Mouse (Mus musculus) heart, postnatal 0 days (tissue): ENCODE measurements around the gene D17Wsu92e. TPM values are rescaled to one million over a fixed set of nuclear protein-coding genes. Genes with fewer than 3 reads are reported as not detected.
A peak's percentile ranks its signal among the peaks of the same experiment; 100 is the strongest.

Source experiments
- ATAC-seq: fragments of 200-750 bp; cut with Nextera tagmentation; 2 replicates; pipeline ENCODE4 v1.8.0; 2017; ENCODE audit warnings: low read depth, moderate number of reproducible peaks, moderate library complexity; ENCODE audit not compliant: insufficient read depth
- DNase-seq: peaks from one replicate; pipeline ENCODE4 v3.0.0-alpha.2; 2016; ENCODE audit warnings: low spot score
- H3K27ac ChIP-seq: fragments of 300-500 bp; sonication (generic); 2 replicates; pipeline ENCODE4 v1.5.1; 2014; ENCODE audit warnings: low read depth, mild to moderate bottlenecking
- H3K27me3 ChIP-seq: fragments of 300-500 bp; sonication (generic); 2 replicates; pipeline ENCODE4 v1.6.1; 2014; ENCODE audit warnings: low read length, mixed read lengths; ENCODE audit not compliant: control insufficient read depth, insufficient read depth
- H3K36me3 ChIP-seq: fragments of 300-500 bp; sonication (generic); replicated peaks from 2 replicates; pipeline ENCODE4 v1.6.1; 2014; ENCODE audit warnings: low read length, mixed read lengths; ENCODE audit not compliant: control insufficient read depth, insufficient read depth
- H3K4me1 ChIP-seq: fragments of 300-500 bp; sonication (generic); 2 replicates; pipeline ENCODE4 v1.6.1; 2014; ENCODE audit warnings: antibody characterized with exemption; ENCODE audit not compliant: control insufficient read depth, insufficient read depth
- H3K4me2 ChIP-seq: fragments of 300-500 bp; sonication (generic); 2 replicates; pipeline ENCODE4 v1.6.1; 2014; ENCODE audit warnings: low read depth, mild to moderate bottlenecking, low read length, moderate library complexity
- H3K4me3 ChIP-seq: fragments of 300-500 bp; sonication (generic); 2 replicates; pipeline ENCODE4 v1.5.1; 2014; ENCODE audit warnings: low read depth, low read length
- H3K9ac ChIP-seq: fragments of 300-500 bp; sonication (generic); replicated peaks from 2 replicates; pipeline ENCODE4 v1.6.1; 2014; ENCODE audit warnings: low read depth, low read length, mixed read lengths
- H3K9me3 ChIP-seq: fragments of 300-500 bp; sonication (generic); replicated peaks from 2 replicates; pipeline ENCODE4 v1.6.1; 2016; ENCODE audit warnings: low read length; ENCODE audit not compliant: control insufficient read depth
- CTCF ChIP-seq: IDR thresholded peaks from 2 replicates; pipeline ENCODE4 v1.5.1; 2016; ENCODE audit warnings: antibody characterized with exemption, control low read depth, low read depth
- EP300 ChIP-seq: IDR thresholded peaks from 2 replicates; pipeline ENCODE4 v1.6.1; 2016; ENCODE audit warnings: antibody characterized with exemption, low read depth
- WGBS: fragments of 180-500 bp; shearing (Covaris S2); extraction: QIAGEN DNeasy Blood & Tissue Kit; methylation state at CpG from one replicate; pipeline ENCODE4 v1.1.7; 2014; 5-methylcytosine and 5-hydroxymethylcytosine counted together
- polyA plus RNA-seq: library from polyadenylated mRNA; unstranded; fragments of >200 nt; fragmentation: Nextera tagmentation; extraction: Ambion mirVana; gene quantifications from 2 replicates; pipeline ENCODE4 v1.2.1, GENCODE M21; 2015
- total RNA-seq: library from RNA; depleted of rRNA; stranded (reverse); fragments of >200 nt; gene quantifications from 2 replicates; pipeline ENCODE4 v1.2.3, GENCODE M21; 2014; ENCODE audit warnings: low replicate concordance

The D17Wsu92e gene
- total and polyA plus RNA-seq, 2 experiments from 2014 or later: 15.0 to 80.6 TPM

- H3K4me3 ChIP-seq: no peak overlapping the region
- H3K4me2 ChIP-seq: no peak overlapping the region
- DNase-seq (no peak), ATAC-seq (no peak)
- H3K27me3 ChIP-seq: peaks cover 27% of the 10 kb centered on the region
- H3K27ac ChIP-seq: no peak overlapping the region
- H3K36me3 ChIP-seq: no peaks in the 10 kb centered on the region
- no peak overlapping the region for H3K9ac ChIP-seq
- TF ChIP-seq EP300 (no peak), CTCF (no peak)
- H3K4me1 ChIP-seq: peaks cover 4% of the 10 kb centered on the region; the same call in 1 of the 2 replicates
- no peaks in the 10 kb centered on the region for H3K9me3 ChIP-seq
- WGBS: 69% methylated on average over 14 of the region's 14 CpGs
Measured at GRCm38 (mm10) chr17:27719663-27720062, 100.8 kb downstream of the D17Wsu92e start.

- Histone ChIP-seq H3K4me3 (no peak overlapping the region), H3K9me3 (no peaks in the 10 kb centered on the region), H3K27me3 (peaks cover 25% of the 10 kb centered on the region), H3K27ac (no peak overlapping the region), H3K4me1 (peaks cover 4% of the 10 kb centered on the region; the same call in 1 of the 2 replicates), H3K9ac (no peak overlapping the region), H3K4me2 (no peak overlapping the region), H3K36me3 (no peaks in the 10 kb centered on the region)
- no peak for DNase-seq
- 54% methylated on average over 5 of the region's 5 CpGs for WGBS
- ATAC-seq: no peak
- TF ChIP-seq CTCF (0 out of 2 replicates have a peak, but pooled peaks have one; percentile 14), EP300 (no peak)
Measured at GRCm38 (mm10) chr17:27718250-27718649, 102.2 kb downstream of the D17Wsu92e start.

GRCm38 (mm10) chr17:27716804-27717203, 103.6 kb downstream of the D17Wsu92e start:
- Histone ChIP-seq H3K9me3 (no peaks in the 10 kb centered on the region), H3K9ac (no peak overlapping the region), H3K36me3 (no peaks in the 10 kb centered on the region), H3K27ac (no peak overlapping the region), H3K4me1 (peaks cover 4% of the 10 kb centered on the region; the same call in 1 of the 2 replicates), H3K4me3 (peak overlapping the region; percentile 23), H3K4me2 (peak overlapping the region; percentile 42), H3K27me3 (peaks cover 25% of the 10 kb centered on the region)
- DNase-seq (no peak), ATAC-seq (no peak)
- TF ChIP-seq CTCF (no peak), EP300 (no peak)
- 7% methylated on average over 16 of the region's 16 CpGs for WGBS

- H3K27me3 ChIP-seq: peaks cover 18% of the 10 kb centered on the region
- H3K9me3 ChIP-seq: no peaks in the 10 kb centered on the region
- no peak overlapping the region for H3K4me2 ChIP-seq
- H3K36me3 ChIP-seq: no peaks in the 10 kb centered on the region
- 81% methylated on average over 1 of the region's 1 CpGs for WGBS
- no peak for TF ChIP-seq CTCF
- no peak for TF ChIP-seq EP300
- H3K4me3 ChIP-seq: no peak overlapping the region
- ATAC-seq (no peak), DNase-seq (no peak)
- peaks cover 10% of the 10 kb centered on the region; the same call in 1 of the 2 replicates for H3K4me1 ChIP-seq
- no peak overlapping the region for H3K9ac ChIP-seq
- no peak overlapping the region for H3K27ac ChIP-seq
Measured at GRCm38 (mm10) chr17:27712832-27713231, 107.6 kb downstream of the D17Wsu92e start.

GRCm38 (mm10) chr17:27709650-27710049, 110.8 kb downstream of the D17Wsu92e start:
- WGBS: 83% methylated on average over 5 of the region's 5 CpGs
- TF ChIP-seq EP300 (no peak), CTCF (no peak)
- H3K27me3 ChIP-seq: peaks cover 36% of the 10 kb centered on the region
- H3K27ac ChIP-seq: no peak overlapping the region
- DNase-seq (no peak), ATAC-seq (no peak)
- H3K4me1 ChIP-seq: peaks cover 7% of the 10 kb centered on the region; the same call in 1 of the 2 replicates
- H3K4me2 ChIP-seq: no peak overlapping the region
- no peaks in the 10 kb centered on the region for H3K9me3 ChIP-seq
- no peaks in the 10 kb centered on the region for H3K36me3 ChIP-seq
- H3K4me3 ChIP-seq: no peak overlapping the region
- no peak overlapping the region for H3K9ac ChIP-seq
